Mouse (Mus musculus) small intestine, adult 2 months (tissue): Measurements from ENCODE around the gene Mdfic.

ENCODE experiments used
- CTCF ChIP-seq: fragments of 200-500 bp; IDR thresholded peaks from 2 replicates; pipeline ENCODE4 v1.5.1; 2012; ENCODE audit warnings: low read depth, mild to moderate bottlenecking, control low read depth, inconsistent platforms, low read length, moderate library complexity, mixed read lengths; ENCODE audit not compliant: insufficient replicate concordance, insufficient read length; ENCODE audit errors: extremely low read depth
- POLR2A ChIP-seq: fragments of 200-500 bp; IDR thresholded peaks from 2 replicates; pipeline ENCODE4 v1.6.1; 2012; ENCODE audit warnings: low read depth, mild to moderate bottlenecking, control low read depth, inconsistent platforms, low read length, moderate library complexity

DNA sequence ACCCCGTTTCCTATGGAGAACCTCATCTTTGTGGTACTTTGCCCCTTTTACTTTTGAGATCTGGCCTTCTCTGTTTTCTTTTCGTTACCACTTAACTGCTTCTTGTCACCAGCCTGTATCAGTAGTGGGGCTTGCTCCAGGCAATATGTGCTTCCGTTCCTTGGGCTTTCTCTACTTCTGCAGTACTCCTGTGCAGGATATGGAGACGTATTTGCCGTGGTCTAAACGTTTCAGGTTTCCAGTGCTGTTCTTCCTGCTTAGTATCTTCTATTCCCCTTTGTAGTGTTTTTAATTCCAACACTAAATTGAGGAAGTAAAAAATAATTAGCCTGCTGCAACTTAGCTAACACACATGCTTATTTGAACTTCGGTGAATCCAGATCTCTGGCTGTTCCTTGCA, 43.6 kb downstream of the Mdfic start:
- TF ChIP-seq CTCF: no peak
- no peak for TF ChIP-seq POLR2A
